Mouse (Mus musculus) midbrain, embryonic 14.5 days (tissue): ENCODE measurements around the gene Lsr. TPM values are rescaled to one million over a fixed set of nuclear protein-coding genes. Genes with fewer than 3 reads are reported as not detected.
"Not testable (repeated sequence)": the region's sequence is repeated elsewhere in the genome, so short reads cannot be mapped to it uniquely, and the experiment has no call there.

Source experiments
- ATAC-seq: fragments of 200-750 bp; cut with Nextera tagmentation; 2 replicates; pipeline ENCODE4 v1.8.0; 2017; ENCODE audit warnings: moderate number of reproducible peaks, moderate library complexity; ENCODE audit not compliant: low FRiP score, low TSS enrichment
- DNase-seq: peaks from one replicate; pipeline ENCODE4 v3.0.0-alpha.2; 2015
- H3K27ac ChIP-seq: fragments of 300-500 bp; sonication (generic); replicated peaks from 2 replicates; pipeline ENCODE4 v1.5.1; 2014; ENCODE audit warnings: mild to moderate bottlenecking, low read depth, low read length, moderate library complexity
- H3K27me3 ChIP-seq: fragments of 300-500 bp; sonication (generic); 2 replicates; pipeline ENCODE4 v1.6.1; 2014; ENCODE audit warnings: low read length, control low read depth, mixed read lengths; ENCODE audit not compliant: control insufficient read depth, insufficient read depth
- H3K36me3 ChIP-seq: fragments of 300-500 bp; sonication (generic); 2 replicates; pipeline ENCODE4 v1.6.1; 2014; ENCODE audit warnings: low read length, control low read depth; ENCODE audit not compliant: control insufficient read depth, insufficient read depth
- H3K4me1 ChIP-seq: fragments of 300-500 bp; sonication (generic); 2 replicates; pipeline ENCODE4 v1.6.1; 2014; ENCODE audit warnings: mild to moderate bottlenecking, antibody characterized with exemption, low read length, control low read depth; ENCODE audit not compliant: control insufficient read depth, insufficient read depth
- H3K4me2 ChIP-seq: fragments of 300-500 bp; sonication (generic); 2 replicates; pipeline ENCODE4 v1.6.1; 2014; ENCODE audit warnings: mild to moderate bottlenecking, low read length, moderate library complexity
- H3K4me3 ChIP-seq: fragments of 300-500 bp; sonication (generic); replicated peaks from 2 replicates; pipeline ENCODE4 v1.5.1; 2014; ENCODE audit warnings: low read depth, low read length
- H3K9ac ChIP-seq: fragments of 300-500 bp; sonication (generic); replicated peaks from 2 replicates; pipeline ENCODE4 v1.6.1; 2014; ENCODE audit warnings: mild to moderate bottlenecking, low read length, moderate library complexity
- H3K9me3 ChIP-seq: fragments of 300-500 bp; sonication (generic); 2 replicates; pipeline ENCODE4 v1.6.1; 2016; ENCODE audit warnings: low read length, control low read depth, mixed read lengths; ENCODE audit not compliant: control insufficient read depth
- WGBS: fragments of 180-500 bp; shearing (Covaris S2); extraction: QIAGEN DNeasy Blood & Tissue Kit; methylation state at CpG from one replicate; pipeline ENCODE4 v1.1.7; 2014; 5-methylcytosine and 5-hydroxymethylcytosine counted together
- polyA plus RNA-seq: library from polyadenylated mRNA; unstranded; fragments of >200 nt; fragmentation: Nextera tagmentation; extraction: Ambion mirVana; gene quantifications from 2 replicates; pipeline ENCODE4 v1.2.1, GENCODE M21; 2014

Lsr gene
- polyA plus RNA-seq, 1 experiment from 2014 or later: 15.6 TPM

GRCm38 (mm10) chr7:30952441-30953265, 20.6 kb downstream of the Lsr start:
- DNase-seq (no peak), ATAC-seq (no peak)
- Histone ChIP-seq H3K27me3 (no peaks in the 10 kb centered on the region), H3K36me3 (peaks cover 68% of the 10 kb centered on the region), H3K9ac (no peak overlapping the region), H3K4me3 (no peak overlapping the region), H3K27ac (no peak overlapping the region), H3K4me1 (peaks cover 8% of the 10 kb centered on the region), H3K4me2 (no peak overlapping the region), H3K9me3 (no peaks in the 10 kb centered on the region)
- WGBS: 94% methylated on average over 16 of the region's 16 CpGs

- ATAC-seq: not testable (repeated sequence)
- WGBS: 96% methylated on average over 3 of the region's 3 CpGs
Measured at GRCm38 (mm10) chr7:30949902-30950301, 23.4 kb downstream of the Lsr start.

DNA sequence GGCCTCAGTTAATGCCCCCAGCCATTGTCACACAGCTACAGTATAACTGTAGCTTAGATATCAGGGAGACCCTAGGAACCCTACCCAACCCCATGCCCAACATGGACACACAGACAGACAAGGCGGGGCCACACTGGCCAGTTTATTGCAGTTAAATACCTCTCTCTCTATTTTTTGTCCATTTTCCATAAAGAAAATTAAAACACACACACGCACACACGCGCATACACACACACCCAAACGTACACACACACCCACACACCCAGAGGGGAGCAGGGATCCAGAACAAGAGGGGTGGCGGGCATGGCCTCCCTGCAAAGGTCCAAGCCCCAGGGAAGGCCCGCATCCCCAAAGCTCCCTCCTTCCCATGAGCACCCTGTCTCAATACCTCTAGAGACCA, 27.4 kb downstream of the Lsr start:
- H3K4me2 ChIP-seq: no peak overlapping the region
- H3K27me3 ChIP-seq: no peaks in the 10 kb centered on the region
- H3K27ac ChIP-seq: no peak overlapping the region
- no peak for DNase-seq
- H3K9me3 ChIP-seq: no peaks in the 10 kb centered on the region
- H3K4me1 ChIP-seq: no peaks in the 10 kb centered on the region
- no peak overlapping the region for H3K4me3 ChIP-seq
- no peak overlapping the region for H3K9ac ChIP-seq
- no peak for ATAC-seq
- H3K36me3 ChIP-seq: peaks cover 40% of the 10 kb centered on the region
- 93% methylated on average over 7 of the region's 7 CpGs for WGBS

More at GRCm38 (mm10) chr7:30949902-30950301, 23.4 kb downstream of the Lsr start:
- not testable (repeated sequence) for H3K9ac ChIP-seq, DNase-seq, H3K4me2 ChIP-seq, H3K4me1 ChIP-seq, H3K4me3 ChIP-seq, H3K27ac ChIP-seq, H3K27me3 ChIP-seq, H3K9me3 ChIP-seq
- peaks cover 80% of the 10 kb centered on the region for H3K36me3 ChIP-seq

GRCm38 (mm10) chr7:30945466-30945865, 27.8 kb downstream of the Lsr start:
- not testable (repeated sequence) for H3K4me3 ChIP-seq, DNase-seq, H3K27me3 ChIP-seq, H3K27ac ChIP-seq, ATAC-seq, H3K9ac ChIP-seq, H3K4me2 ChIP-seq, H3K9me3 ChIP-seq, H3K4me1 ChIP-seq
- H3K36me3 ChIP-seq: peaks cover 36% of the 10 kb centered on the region
- WGBS: 89% methylated on average over 7 of the region's 7 CpGs

DNA sequence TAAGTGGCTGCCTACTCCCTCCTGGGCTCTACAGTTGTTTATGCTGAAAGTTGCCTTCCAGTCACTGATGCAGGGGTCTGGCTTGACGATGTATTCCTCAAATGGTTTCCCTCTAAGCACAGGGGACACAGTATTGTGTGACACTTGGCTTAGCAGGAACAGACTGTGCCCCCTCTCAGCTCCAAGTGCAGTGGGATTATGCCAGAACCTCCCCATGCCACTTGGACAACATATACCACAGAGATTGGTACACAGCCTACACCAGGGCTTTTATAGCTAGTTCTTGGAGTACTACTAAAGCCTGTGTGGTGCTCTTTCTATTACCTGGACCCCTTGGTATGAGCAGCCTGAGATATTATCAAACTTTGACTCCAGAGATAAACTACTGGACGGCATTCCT, 28.6 kb downstream of the Lsr start:
- not testable (repeated sequence) for H3K9me3 ChIP-seq, H3K27ac ChIP-seq, ATAC-seq, H3K4me1 ChIP-seq, DNase-seq, H3K4me3 ChIP-seq, H3K4me2 ChIP-seq, H3K9ac ChIP-seq, H3K27me3 ChIP-seq
- H3K36me3 ChIP-seq: peaks cover 28% of the 10 kb centered on the region
- 82% methylated on average over 2 of the region's 2 CpGs for WGBS

DNA sequence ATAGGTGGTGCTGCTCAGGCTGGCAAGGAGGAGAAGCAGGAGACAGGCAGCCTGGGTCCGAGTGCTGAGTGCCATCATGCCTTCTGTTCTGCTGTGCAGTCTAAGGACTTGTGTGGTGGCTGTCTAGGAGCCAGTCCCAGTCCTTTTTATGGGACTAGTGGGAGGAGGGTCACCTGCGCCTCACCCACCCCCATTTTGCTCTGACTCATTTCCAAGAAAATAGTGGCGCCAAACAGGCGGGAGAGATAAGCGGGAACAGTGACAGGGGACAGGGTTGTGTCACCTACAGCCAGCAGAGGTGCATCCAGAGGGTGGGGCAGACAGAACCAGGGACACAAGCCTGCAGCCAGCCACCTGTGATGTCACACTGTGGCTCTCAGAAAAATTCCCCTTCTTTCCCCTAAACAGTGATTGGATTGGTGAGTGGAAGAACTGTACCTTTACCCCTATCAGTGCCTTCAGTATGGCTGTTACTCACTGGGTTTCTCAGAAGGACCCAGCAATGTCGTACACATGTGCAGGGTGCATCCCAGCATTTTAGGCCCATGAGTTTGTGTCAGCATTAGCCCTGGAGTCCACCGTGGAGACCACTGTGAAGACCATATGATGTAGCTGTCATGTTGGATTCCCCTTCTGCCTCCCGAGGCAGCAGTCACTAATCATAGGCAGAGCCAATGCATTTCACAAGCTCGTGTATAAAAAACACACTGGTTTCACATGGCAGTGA, 29.2 kb downstream of the Lsr start, which contains the start of gene Hamp:
Gene Hamp (minus strand): TSS at position 124 of the 727 bp plus-strand sequence.
- no peak within 1 kb of the TSS for H3K27ac ChIP-seq
- H3K4me1 ChIP-seq: no peaks in the 10 kb centered on the region
- no peak within 1 kb of the TSS for H3K4me3 ChIP-seq
- DNase-seq (no peak), ATAC-seq (no peak)
- no peak within 1 kb of the TSS for H3K9ac ChIP-seq
- H3K36me3 ChIP-seq: peaks cover 22% of the 10 kb centered on the region
- H3K9me3 ChIP-seq: no peaks in the 10 kb centered on the region
- H3K27me3 ChIP-seq: no peaks in the 10 kb centered on the region
- no peak within 1 kb of the TSS for H3K4me2 ChIP-seq
- 71% methylated on average over 9 of the region's 9 CpGs for WGBS

- not testable (repeated sequence) for H3K27ac ChIP-seq, H3K4me3 ChIP-seq, H3K27me3 ChIP-seq, H3K4me1 ChIP-seq, ATAC-seq, DNase-seq, H3K4me2 ChIP-seq, H3K9me3 ChIP-seq, H3K9ac ChIP-seq
- whole genome bisulfite sequencing: 51% methylated on average over 3 of the region's 3 CpGs
- peaks cover 14% of the 10 kb centered on the region for H3K36me3 ChIP-seq
Measured at GRCm38 (mm10) chr7:30942365-30942764, 30.9 kb downstream of the Lsr start.

GRCm38 (mm10) chr7:30940070-30940469, 33.2 kb downstream of the Lsr start:
- H3K4me1 ChIP-seq, DNase-seq, H3K9ac ChIP-seq, H3K27me3 ChIP-seq, H3K4me3 ChIP-seq, ATAC-seq, H3K36me3 ChIP-seq, H3K9me3 ChIP-seq, H3K4me2 ChIP-seq, H3K27ac ChIP-seq: not testable (repeated sequence)
- WGBS: 94% methylated on average over 1 of the region's 1 CpGs
